Mouse (Mus musculus) A20 (cell line): ENCODE measurements at regions not wholly inside any gene's neighbourhood (a gene's known extent, or its start where the extent isn't known, plus 50 kb on each side); places are given as distances from the start of the nearest gene placed in this dataset.

Source experiments
- DNase-seq: peaks from one replicate; pipeline ENCODE4 v3.0.0-alpha.2; 2011; ENCODE audit warnings: low read depth, low spot score

DNA sequence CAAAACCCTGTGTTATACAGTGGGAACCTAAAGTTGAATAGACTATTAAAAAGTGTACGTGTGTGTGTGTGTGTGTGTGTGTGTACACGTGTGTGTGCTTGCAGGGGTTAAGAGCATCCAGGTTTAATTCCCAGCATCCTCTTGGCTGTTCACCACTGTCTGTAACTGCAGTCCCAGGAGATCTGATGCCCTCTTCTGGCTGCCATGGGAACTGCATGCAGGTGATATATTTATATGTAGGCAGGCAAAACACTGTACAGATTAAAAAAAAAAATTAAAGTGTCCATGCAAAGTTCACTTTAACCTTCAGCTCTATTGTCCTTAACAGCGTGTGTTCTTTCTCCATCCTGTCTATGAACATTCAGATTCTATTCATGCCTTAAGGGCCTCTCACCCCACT, 454.1 kb downstream of the Rnf144b start:
- DNase-seq, result no peak

DNA sequence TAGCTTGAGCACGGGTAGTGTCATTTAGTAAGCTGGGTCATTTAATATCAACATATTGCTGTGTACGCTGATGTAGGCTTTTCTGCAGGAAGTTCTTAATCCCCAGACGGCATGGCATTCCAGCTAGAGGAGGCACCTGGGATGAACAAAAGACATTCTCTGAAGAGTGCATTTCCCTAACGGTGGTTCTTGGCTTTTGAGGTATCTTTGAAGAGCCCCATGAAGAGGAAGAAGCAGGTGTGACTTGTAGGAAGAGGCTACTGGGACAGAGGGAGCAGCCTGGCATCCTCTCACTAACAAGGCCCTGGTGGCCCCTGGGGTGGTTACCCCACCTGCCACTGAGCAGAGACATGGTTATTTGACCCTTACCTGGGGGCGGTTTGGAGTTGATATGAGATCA, 457.7 kb downstream of the Rnf144b start:
- no peak for DNase-seq

DNA sequence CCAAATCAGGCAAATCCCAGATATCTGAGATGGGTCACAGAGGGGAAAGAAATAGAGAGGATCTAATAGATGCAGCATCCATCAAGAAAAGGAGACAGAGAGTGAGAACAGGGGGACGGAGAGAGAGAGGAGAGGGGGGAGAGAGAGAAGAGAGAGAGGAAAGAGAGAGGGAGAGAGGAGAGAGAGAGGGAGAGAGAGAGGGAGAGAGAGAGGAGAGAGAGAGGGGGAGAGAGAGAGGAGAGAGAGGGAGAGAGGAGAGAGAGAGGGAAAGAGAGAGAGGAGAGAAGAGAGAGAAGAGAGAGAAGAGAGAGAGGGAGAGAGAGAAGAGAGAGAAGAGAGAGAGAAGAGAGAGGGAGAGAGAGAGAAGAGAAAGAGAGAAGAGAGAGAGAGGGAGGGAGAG, 462.7 kb downstream of the Rnf144b start:
- DNase-seq, result no peak

GRCm38 (mm10) chr13:47602646-47603045, 480.2 kb downstream of the Rnf144b start:
- DNase-seq, result no peak

GRCm38 (mm10) chr13:47611439-47611838, 489.0 kb downstream of the Rnf144b start:
- no peak for DNase-seq

GRCm38 (mm10) chr13:47636511-47637103, 514.2 kb downstream of the Rnf144b start:
- no peak for DNase-seq

DNA sequence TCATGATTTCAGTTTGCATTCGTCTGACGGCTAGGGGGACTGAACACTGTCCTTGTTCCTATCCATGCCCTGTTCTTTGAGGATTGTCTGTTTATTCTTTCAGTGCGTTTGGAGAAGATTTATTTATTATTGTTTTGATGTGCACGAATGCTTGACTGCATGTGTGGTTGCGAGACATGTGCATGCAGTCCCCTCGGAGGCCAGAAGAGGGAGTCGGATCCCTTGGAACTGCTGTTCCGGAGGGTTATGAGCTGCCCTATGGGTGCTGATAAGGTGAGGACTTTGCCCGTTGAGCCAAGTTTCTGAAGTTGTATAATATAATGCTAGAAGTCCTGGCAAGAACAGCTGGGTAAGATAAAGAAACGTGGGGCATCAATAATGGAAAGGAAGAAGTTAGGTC, 519.9 kb downstream of the Rnf144b start:
- DNase-seq, result no peak

DNA sequence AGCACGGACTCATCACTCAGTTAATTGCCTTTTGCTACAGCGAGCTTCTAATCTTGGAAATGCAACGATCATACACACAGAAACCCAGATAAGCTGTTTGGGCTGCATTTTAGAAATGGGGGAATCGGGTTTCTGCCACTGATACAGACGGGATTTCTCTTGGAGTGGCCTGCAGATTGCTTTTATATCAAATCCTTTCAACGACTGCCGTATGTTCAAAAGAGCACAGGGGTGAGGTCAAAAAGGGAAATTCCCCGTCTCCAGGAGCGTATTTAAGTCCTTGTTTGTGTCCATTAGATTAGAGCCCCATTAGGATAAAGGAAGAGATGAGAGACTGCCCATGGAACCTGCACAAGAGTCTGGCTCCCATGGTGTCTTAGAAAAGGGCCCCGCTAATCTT, 522.6 kb downstream of the Rnf144b start:
- no peak for DNase-seq

DNA sequence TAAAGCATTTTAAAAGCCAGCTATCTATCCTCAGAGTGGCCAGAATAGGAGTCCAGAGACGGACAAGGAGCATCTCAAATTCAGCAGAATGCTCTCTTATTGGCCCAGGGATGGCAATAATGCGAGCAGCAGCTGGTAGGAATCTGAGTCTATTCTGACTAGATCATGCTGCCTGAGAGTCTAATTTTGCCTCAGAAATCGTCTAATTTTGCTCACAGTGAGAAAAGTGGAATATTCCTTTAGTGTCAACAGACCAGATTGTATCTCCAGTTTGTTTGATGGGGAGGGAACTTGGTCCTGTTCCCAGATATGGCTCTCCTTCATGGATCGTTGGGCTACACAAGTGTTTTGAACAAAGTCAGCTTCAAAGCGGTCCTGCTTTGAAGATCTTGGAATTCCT, 525.2 kb downstream of the Rnf144b start:
- DNase-seq, result no peak

GRCm38 (mm10) chr13:47650093-47650492, 527.6 kb downstream of the Rnf144b start:
- no peak for DNase-seq

- no peak for DNase-seq
Observed at GRCm38 (mm10) chr13:47666470-47666869, 544.0 kb downstream of the Rnf144b start.

DNA sequence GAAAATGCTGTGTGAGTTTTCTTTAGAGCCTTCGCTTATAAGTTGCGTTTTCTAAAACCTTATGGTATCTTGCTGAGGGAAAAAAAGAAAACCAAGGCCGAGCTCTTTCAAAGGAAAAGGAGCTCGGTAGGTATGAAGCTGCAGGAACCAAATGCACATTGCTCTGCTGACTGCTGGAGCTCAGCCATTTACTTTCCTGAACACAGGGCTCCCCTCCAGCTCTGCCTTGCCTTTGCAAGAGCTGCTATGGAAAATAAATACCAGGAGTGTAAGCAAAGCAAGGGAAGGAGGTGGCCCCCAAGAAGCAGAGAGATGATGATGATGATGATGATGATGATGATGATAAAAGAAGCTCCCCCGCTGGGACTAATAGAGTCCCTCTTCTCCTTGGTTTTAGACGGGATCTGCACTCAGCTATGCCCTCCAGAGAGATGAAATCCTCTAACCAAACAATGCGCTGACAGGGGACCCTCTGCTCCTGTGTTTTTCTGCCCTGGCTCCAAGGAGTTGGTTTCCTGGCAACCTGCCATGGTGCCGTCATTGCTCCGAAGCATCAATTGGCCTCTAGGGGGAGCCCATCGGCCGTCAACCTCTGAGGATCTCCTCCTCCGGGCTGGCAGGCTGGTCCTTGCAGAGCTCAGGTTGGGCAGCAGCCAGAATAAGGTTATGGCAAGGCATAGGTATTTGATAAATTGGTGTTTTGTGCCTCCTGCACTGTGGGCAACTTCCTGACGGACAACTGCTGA, 544.7 kb downstream of the Rnf144b start:
- DNase-seq, result no peak

- no peak for DNase-seq
Observed at GRCm38 (mm10) chr13:47688131-47688530, 565.7 kb downstream of the Rnf144b start.

GRCm38 (mm10) chr13:47693815-47694214, 567.2 kb upstream of the Id4 start:
- DNase-seq, result no peak

DNA sequence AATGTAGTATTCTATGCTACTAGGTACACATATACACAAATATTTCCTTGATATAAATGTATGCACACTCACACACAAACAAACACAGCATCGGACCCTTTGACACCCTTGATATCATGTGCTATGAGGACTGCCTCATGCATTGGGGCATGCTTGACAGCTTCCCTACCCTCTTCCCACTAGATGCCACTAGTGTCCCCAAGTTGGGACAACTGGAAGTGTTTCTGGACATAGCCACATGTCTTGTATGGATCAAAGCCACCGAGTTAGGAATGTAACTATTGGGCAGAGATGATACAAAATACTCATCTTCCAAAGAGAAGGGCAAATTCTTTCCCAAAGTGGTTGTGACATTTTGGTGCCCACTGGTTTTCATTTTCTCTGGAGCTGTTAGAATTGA, 565.2 kb upstream of the Id4 start:
- DNase-seq, result no peak

GRCm38 (mm10) chr13:47700556-47700955, 560.5 kb upstream of the Id4 start:
- no peak for DNase-seq

GRCm38 (mm10) chr13:47707961-47708609, 552.9 kb upstream of the Id4 start:
- no peak for DNase-seq

GRCm38 (mm10) chr13:47709323-47709722, 551.7 kb upstream of the Id4 start:
- DNase-seq, result no peak

DNA sequence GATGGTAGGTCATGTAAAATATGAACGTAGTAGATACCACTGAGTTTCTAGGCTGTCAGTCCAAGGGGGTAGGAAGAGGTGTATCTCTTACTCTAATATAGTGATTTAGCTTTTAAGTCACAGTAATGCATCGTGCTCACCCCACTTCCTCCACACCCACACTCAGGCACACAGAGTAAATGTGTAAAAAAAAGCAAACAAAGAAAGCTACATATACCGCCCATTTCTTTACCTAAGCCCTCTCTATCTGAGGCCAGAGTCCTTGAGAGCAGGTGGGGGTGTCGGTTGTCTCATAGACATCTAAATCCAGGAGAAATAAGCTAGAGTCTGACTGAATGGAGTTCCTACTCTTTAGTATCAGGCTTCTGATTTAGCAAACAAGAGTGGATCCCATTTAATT, 548.5 kb upstream of the Id4 start:
- no peak for DNase-seq

- DNase-seq, result no peak
Observed at GRCm38 (mm10) chr13:47716265-47716664, 544.8 kb upstream of the Id4 start.

DNA sequence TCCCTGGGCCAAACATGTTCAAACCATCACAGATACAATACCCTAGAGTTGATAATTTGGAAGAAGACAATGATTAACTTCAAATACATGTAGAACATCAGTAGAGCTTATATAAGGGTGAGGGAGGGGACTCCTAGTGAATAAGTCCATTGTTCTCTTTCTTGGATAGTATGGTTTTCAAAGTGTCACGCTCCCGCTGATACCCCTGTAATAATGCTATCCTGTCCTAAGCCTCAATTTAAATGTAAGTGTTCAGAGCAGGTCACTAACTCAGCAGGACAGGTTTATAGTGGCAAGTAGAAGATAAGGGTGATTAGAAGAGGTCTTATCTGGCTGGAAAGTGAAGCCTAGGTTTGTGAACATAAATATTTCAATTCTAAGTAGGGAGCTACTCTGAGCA, 540.4 kb upstream of the Id4 start:
- DNase-seq, result no peak

DNA sequence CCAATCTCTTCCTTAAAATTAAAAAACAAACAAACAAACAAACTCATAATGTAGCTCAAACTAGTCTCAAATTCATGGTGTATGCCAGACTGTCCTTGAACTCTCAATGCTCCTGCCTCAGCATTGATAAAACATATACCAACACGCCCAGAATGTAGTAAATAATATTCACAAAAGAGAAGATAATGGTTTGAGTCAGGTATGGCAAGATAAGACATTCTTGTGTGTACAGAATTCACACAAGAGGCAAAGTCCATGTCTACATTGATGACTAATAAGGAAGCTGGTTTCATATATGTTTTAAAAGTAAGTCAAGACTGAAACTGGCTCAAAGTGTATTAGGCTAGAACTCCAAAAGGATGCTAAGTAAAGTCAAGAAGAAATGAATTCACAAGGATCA, 526.6 kb upstream of the Id4 start:
- no peak for DNase-seq

DNA sequence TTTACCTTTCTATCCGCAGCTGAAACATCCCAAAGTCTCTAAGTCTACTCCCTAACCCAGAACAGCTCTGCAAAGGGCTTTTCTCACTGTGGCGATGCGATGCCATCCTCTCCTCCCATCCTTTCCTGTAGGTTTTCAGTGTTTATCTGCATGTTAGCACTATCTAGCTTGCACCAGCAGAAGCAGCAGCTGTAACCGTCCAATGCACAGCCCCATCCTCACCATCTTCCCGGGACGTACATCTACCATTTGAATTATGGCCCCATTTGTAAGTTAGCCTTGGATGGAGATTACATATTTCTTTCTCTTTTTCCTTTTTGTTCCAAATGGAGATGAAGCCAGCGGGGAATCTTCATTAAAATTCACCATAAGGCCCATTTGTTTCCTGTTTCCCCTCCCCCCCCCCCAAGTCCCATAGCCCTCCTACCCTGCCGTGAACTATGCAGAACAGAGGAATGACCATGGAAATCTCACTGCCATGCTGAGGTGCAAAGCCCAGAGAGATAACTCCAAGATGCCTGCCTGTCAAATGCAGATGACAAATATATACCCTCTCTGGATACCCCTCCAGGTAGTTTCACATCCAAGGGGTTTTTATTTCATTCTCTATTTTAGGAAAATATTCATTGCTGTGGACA, 525.5 kb upstream of the Id4 start:
- DNase-seq, result no peak
